Mouse (Mus musculus) bone marrow macrophage, adult 2 months (primary cell): ENCODE results near the gene Cryz. TPM values are rescaled to one million over a fixed set of nuclear protein-coding genes. Genes with fewer than 3 reads are reported as not detected.
A peak's percentile ranks its signal among the peaks of the same experiment; 100 is the strongest.

ENCODE experiments used
- H3K27ac ChIP-seq: 2 replicates; pipeline ENCODE4 v1.5.1; 2012; ENCODE audit warnings: low read depth, low read length; ENCODE audit not compliant: insufficient read depth
- H3K4me1 ChIP-seq: 2 replicates; pipeline ENCODE4 v1.6.1; 2012; ENCODE audit warnings: low read length; ENCODE audit not compliant: control insufficient read depth, insufficient read depth
- H3K4me3 ChIP-seq: 2 replicates; pipeline ENCODE4 v1.5.1; 2012; ENCODE audit warnings: mild to moderate bottlenecking, low read length, moderate library complexity; ENCODE audit not compliant: insufficient read depth
- CTCF ChIP-seq: IDR thresholded peaks from 2 replicates; pipeline ENCODE4 v1.5.1; 2012; ENCODE audit warnings: low read depth, mild to moderate bottlenecking, low read length, moderate library complexity
- POLR2A ChIP-seq: IDR thresholded peaks from 2 replicates; pipeline ENCODE4 v1.6.1; 2012; ENCODE audit warnings: mild to moderate bottlenecking, low read depth, low read length, borderline replicate concordance
- polyA plus RNA-seq: library from polyadenylated mRNA; stranded (reverse); fragments of >200 nt; gene quantifications from 2 replicates; pipeline ENCODE4 v1.2.4, GENCODE M21; 2012; ENCODE audit not compliant: missing spikeins, insufficient read depth, insufficient read length

The Cryz gene
- polyA plus RNA-seq, 1 experiment: 11.8 TPM

DNA sequence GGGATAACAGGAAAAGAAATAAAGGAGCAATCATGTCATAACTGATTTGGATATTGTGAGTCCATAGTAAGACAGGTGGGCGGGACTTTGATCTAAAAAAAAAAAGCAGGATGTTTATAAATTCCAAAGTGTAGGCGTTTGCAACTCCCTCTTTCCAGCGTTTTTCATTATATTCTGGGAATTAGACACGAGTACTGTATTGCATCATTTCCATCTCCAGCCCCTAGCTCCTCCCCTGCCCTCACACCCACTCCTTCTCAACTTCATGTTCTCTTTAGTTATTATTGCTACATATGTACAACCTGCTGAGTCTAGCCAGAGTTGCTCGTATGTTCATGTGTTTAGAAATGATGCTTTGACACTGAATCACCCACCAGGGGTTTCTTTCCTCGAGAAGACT lies 22.8 kb upstream of the Cryz start:
- no peak overlapping the region for H3K27ac ChIP-seq
- TF ChIP-seq POLR2A: no peak
- no peak for TF ChIP-seq CTCF

DNA sequence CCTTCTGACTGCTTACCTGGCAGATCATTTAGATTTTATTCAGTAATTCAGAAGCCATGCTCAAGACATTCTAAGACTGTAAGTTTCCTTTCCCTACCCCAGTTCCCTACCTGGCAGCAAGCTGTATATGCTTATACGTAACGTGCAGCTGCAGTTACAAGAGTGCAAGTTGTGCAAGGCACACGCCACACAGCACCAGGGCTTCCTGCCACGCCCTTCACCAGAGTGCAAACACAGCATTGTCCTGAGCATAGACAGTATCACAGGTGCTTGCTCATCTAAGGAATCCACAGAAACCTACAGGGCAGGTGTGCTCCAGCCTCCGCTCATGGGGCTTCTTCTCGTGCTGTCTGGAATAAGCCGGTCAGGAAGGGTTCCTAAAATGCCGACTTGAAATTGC lies 18.6 kb upstream of the Cryz start:
- no peaks in the 10 kb centered on the region for H3K4me1 ChIP-seq
- no peak overlapping the region for H3K27ac ChIP-seq
- no peak for TF ChIP-seq CTCF
- no peak overlapping the region for H3K4me3 ChIP-seq

More for the DNA sequence above, 22.8 kb upstream of the Cryz start:
- Histone ChIP-seq H3K4me1 (peaks cover 5% of the 10 kb centered on the region), H3K4me3 (no peak overlapping the region)

DNA sequence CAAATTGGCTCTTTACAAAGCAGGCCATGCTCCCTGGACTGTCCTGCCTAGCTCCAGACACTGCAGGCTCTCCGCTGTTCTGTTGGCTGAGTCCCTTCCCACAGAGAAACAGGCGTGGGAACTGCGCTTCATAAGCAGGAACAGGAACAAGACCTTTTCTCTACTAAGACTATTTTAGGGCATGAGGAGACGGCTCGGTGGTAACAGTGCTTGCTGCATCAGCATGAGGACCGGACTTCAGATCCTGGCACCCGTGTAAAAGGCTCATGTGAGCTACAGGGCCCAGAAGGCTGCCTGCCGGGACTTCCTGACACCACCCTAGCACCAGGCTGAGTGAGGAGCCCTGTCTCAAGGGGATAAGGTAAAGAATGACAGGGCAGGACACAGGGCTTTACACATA lies 12.2 kb upstream of the Cryz start:
- Histone ChIP-seq H3K4me1 (peaks cover 8% of the 10 kb centered on the region), H3K27ac (peak overlapping the region; percentile 13; the same call in 1 of the 2 replicates), H3K4me3 (no peak overlapping the region)
- TF ChIP-seq CTCF (no peak), POLR2A (no peak)

DNA sequence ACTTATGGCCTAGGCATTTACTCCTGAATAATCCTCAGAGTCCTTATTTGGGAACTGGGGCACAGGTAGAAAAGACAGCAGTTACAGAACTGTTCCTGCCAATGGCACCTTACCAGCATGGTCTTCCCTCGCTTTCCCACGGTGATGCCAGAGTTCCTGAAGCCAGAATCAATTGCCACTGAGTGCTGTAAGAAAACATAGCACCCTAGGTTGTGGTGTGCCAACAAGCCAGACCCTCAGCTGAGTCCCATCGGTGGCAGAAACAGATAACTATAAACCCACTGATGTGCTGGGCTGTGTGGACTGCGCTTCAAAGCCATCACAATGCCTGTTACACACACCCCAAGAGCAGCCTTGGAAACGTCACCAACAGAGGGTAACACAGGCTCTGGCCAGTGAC lies 5.5 kb upstream of the Cryz start:
- Histone ChIP-seq H3K4me1 (no peaks in the 10 kb centered on the region), H3K27ac (no peak overlapping the region), H3K4me3 (no peak overlapping the region)
- TF ChIP-seq POLR2A: no peak
- TF ChIP-seq CTCF: no peak

DNA sequence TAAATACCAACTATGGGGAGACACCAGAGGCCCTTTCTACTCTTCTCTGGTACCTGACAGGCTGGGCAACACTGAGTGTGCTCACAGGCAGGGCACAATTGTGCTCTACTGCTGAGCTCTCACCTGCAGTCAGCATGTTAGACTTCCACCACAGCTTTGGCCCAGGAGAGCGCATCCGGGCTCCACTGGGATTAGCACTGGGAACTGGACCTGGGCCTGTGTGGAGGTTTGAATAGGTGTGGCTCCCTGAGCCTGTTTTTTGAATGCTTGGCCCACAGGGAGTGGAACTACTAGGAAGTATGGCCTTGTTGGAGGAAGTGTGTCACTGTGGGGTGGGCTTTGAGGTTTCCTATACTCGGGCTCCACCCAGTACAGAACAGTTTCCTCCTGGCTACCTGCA lies 4.9 kb upstream of the Cryz start:
- no peak overlapping the region for H3K27ac ChIP-seq
- no peak overlapping the region for H3K4me3 ChIP-seq
- 0 out of 2 replicates have a peak, but pooled peaks cover 2% of the 10 kb centered on the region for H3K4me1 ChIP-seq
- no peak for TF ChIP-seq POLR2A
- no peak for TF ChIP-seq CTCF

DNA sequence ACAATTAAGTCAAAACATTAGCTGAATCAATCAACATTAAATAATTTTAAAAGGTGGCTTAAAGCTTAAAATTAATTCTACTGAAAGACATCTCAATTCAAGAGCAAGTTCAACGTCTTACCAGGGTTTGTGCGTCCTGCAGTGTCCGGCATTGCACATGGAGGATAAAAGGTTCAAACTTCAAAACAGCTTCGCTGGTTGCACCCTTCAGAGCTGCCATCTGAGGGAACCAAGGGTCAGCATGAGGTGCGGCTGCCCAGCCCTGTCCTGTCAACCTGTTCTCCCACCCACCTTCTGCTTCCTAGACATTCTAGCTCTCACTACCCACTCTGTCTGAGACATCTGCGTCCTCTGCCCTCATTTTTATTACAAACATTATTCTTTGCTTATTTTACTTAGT lies 2.9 kb upstream of the Cryz start:
- Histone ChIP-seq H3K27ac (no peak overlapping the region), H3K4me3 (no peak overlapping the region), H3K4me1 (0 out of 2 replicates have a peak, but pooled peaks cover 2% of the 10 kb centered on the region)
- TF ChIP-seq POLR2A (no peak), CTCF (no peak)

DNA sequence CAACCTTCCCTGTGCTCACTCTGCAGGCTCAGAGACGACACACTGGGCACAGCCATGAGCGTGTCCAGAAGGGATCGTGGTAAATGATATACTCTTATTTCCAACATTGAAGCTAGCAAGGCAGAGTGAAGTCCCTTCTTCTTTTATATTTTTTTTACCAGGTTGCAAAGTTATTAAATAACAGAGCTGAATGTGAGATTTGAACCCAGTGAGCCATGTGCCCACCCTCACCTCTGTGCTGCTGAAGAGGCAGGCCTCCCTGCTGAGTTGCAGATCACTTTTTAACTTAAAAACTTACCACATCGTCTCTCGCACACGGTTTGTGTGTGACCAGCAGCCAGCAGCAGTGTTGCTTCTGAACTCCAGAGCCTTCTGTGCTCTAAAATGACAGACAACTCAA lies 2.4 kb upstream of the Cryz start:
- Histone ChIP-seq H3K27ac (no peak overlapping the region), H3K4me1 (0 out of 2 replicates have a peak, but pooled peaks cover 2% of the 10 kb centered on the region), H3K4me3 (no peak overlapping the region)
- TF ChIP-seq CTCF (no peak), POLR2A (no peak)

DNA sequence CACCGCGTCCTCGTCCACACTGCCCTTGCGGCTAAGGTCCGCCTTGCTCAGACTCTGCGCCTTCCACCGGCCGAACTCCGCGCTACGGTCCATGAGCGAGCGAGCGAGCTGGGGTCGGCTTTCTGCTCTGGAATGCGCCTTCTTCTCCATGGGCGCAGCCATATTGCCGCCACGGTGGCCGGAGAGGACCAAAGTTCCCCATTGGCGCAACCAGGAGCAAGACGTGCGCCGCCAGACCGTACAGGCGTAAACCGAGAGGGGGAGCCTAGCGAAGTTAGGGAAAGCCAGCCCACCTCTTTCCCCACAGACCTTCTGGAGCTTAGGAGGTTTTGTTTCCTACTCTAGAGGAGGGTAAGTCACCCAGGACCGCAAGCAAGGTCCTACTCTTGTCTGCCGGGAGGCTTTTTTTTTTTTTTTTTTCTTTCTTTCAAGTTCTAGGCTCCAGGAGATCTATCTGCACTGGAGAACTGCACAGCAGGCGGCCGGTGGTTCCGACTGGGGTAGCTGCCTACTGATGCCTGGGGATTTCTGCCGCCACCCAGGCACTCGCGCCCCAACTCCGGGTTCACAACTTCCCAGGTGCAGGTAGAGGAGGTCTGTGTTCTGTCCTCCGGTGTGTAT lies 533 bp downstream of the Cryz start, which contains the start of gene Tyw3:
TSS of gene Tyw3 (minus strand) at position 171 of the 621 bp plus-strand sequence.
- Histone ChIP-seq H3K27ac (peak within 1 kb of the TSS; percentile 34), H3K4me3 (peak within 1 kb of the TSS; percentile 83), H3K4me1 (0 out of 2 replicates have a peak, but pooled peaks cover 2% of the 10 kb centered on the region)
- TF ChIP-seq POLR2A: no peak
- TF ChIP-seq CTCF: no peak

DNA sequence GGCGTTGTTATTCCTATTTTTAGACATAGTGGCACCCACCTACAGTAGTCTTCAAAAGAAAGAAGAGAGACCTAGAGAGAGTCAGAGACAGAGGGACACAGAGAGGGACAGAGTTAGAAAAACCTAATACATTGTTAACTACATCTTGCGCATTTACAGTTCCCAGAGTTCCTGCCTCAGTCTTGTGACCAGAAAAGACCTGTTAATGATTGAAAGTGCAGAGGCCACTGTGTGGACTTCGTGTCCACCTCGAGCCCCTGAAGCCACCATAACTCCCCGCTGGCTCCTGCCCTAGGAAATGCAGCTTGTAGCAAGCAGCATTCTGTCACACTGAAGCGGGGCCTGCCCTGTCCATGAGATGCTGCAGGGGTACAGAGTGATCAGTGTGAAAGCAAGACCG lies 1.1 kb downstream of the Cryz start:
- TF ChIP-seq CTCF (no peak), POLR2A (no peak)
- Histone ChIP-seq H3K27ac (no peak overlapping the region), H3K4me3 (peak overlapping the region; percentile 83), H3K4me1 (0 out of 2 replicates have a peak, but pooled peaks cover 2% of the 10 kb centered on the region)

DNA sequence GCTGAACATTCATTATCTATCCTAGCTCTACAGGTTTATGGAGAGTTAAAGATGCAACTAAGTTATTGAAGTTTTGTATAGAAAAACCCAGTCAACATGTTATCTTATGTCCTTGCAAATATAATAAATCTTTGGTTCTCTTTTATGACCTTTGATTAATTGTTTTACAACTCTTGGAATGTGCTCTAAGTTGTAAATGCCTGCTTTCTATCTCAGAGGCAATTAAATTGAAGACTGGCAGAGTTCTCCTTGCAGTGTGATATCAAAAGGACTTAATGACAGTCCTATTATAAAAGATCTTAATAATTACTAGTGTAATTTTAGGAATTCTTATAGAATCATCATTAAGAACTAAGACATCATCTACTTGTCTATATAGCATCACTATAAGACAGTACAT lies 5.6 kb downstream of the Cryz start:
- no peak for TF ChIP-seq POLR2A
- Histone ChIP-seq H3K4me1 (no peaks in the 10 kb centered on the region), H3K27ac (no peak overlapping the region), H3K4me3 (no peak overlapping the region)
